Mouse (Mus musculus): Measurements from ENCODE around the gene Vmn1r17. TPM values are rescaled to one million over a fixed set of nuclear protein-coding genes. Genes with fewer than 3 reads are reported as not detected.
"Not testable (repeated sequence)": the region's sequence is repeated elsewhere in the genome, so short reads cannot be mapped to it uniquely, and the experiment has no call there.

The Vmn1r17 gene
- not detected in 2 replicates for polyA plus RNA-seq (2014; fragmentation: Nextera tagmentation; extraction: Ambion mirVana)

DNA sequence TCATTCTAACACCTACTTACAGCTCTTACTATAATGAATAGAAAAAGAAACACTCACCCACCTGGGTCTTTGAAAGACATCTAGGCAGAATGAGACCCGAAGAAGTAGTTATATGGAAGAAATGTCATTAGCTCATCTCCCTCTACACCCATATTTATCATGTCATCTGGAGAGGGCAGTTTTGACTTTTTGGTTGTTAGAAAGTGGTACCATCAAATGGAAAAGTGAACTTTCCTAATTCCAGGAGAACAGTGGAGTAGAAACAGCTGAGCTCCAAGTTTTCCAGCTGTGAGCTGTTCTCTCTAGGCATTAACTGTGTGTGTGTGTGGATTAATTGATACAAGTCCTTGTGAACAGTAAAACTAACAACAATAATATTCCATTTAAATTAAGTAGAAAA, at the start of gene Vmn1r17:
Gene Vmn1r17 (minus strand): TSS at position 101 of the 400 bp plus-strand sequence.
- WGBS, result 100% methylated on average over 1 of the region's 1 CpGs
- H3K4me1 ChIP-seq (ENCODE audit: control insufficient read depth, insufficient read depth, low read length), result no peaks in the 10 kb centered on the region
- no peak for ATAC-seq (ENCODE audit: low read depth)
- no peaks in the 10 kb centered on the region for H3K9me3 ChIP-seq (ENCODE audit: control insufficient read depth, low read length)
- no peaks in the 10 kb centered on the region for H3K36me3 ChIP-seq (ENCODE audit: control insufficient read depth, insufficient read depth, low read length)
- H3K9ac ChIP-seq (replicated peaks; ENCODE audit: low read depth, low read length), result no peak within 1 kb of the TSS
- H3K27ac ChIP-seq (ENCODE audit: low read depth, low read length), result no peak within 1 kb of the TSS
- no peak within 1 kb of the TSS for H3K4me3 ChIP-seq (ENCODE audit: low read depth, low read length)
- H3K4me2 ChIP-seq (ENCODE audit: low read depth, low read length), result no peak within 1 kb of the TSS
- H3K27me3 ChIP-seq (ENCODE audit: control insufficient read depth, insufficient read depth, low read length), result no peaks in the 10 kb centered on the region

DNA sequence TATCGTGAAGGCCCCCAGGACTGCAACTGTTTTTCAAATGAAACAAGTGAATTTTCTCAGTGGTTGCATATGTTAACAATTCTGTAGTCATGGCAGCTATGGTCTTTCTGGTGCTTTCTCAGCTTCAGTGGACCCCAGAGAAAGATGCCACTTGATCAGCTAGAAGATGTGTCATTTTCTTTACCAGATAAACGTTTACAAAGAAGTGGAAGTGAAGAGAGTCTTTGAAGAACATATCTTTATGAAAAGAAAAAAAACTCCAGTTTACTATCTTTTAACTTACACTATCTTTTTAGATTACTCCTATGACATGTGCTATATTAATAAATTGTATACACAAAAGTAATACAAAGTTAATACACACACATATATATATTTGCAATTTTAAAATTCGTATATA, 40.0 kb upstream of the Vmn1r17 start, which contains the start of gene Vmn1r19:
Gene Vmn1r19 (plus strand): TSS at position 301 of the 400 bp plus-strand sequence.
- not testable (repeated sequence) for H3K4me2 ChIP-seq (ENCODE audit: low read depth, low read length); H3K4me1 ChIP-seq (ENCODE audit: control insufficient read depth, insufficient read depth, low read length); H3K36me3 ChIP-seq (ENCODE audit: control insufficient read depth, insufficient read depth, low read length); H3K4me3 ChIP-seq (ENCODE audit: low read depth, low read length); H3K9ac ChIP-seq (replicated peaks; ENCODE audit: low read depth, low read length); H3K9me3 ChIP-seq (ENCODE audit: control insufficient read depth, low read length); H3K27ac ChIP-seq (ENCODE audit: low read depth, low read length); ATAC-seq (ENCODE audit: low read depth); H3K27me3 ChIP-seq (ENCODE audit: control insufficient read depth, insufficient read depth, low read length)
- 69% methylated on average over 3 of the region's 3 CpGs for WGBS

DNA sequence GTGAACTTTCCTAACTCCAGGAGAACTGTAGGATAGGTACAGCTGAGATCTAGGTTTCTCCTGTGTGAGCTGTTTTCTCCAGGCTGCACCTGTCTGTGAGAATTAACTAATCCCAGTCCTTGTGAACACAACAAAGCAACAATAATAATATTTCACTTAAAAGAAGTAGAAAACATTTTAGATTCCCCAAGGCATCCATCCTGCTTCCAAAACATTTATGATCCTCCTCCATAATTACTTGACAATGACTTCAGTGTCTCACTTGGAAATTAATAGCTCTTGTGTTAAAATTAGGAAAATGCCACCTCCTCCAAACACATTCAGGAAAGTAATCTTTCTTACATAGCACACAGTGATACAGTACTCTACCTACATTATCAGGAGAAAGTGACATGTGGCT, 32.2 kb upstream of the Vmn1r17 start, which contains the start of gene Vmn1r18:
Gene Vmn1r18 (minus strand): TSS at position 101 of the 400 bp plus-strand sequence.
- Histone ChIP-seq H3K4me1 (ENCODE audit: control insufficient read depth, insufficient read depth, low read length) (no peaks in the 10 kb centered on the region), H3K36me3 (ENCODE audit: control insufficient read depth, insufficient read depth, low read length) (no peaks in the 10 kb centered on the region), H3K27me3 (ENCODE audit: control insufficient read depth, insufficient read depth, low read length) (no peaks in the 10 kb centered on the region), H3K27ac (ENCODE audit: low read depth, low read length) (no peak within 1 kb of the TSS), H3K9ac (replicated peaks; ENCODE audit: low read depth, low read length) (no peak within 1 kb of the TSS), H3K9me3 (ENCODE audit: control insufficient read depth, low read length) (no peaks in the 10 kb centered on the region), H3K4me2 (ENCODE audit: low read depth, low read length) (no peak within 1 kb of the TSS), H3K4me3 (ENCODE audit: low read depth, low read length) (no peak within 1 kb of the TSS)
- ATAC-seq (ENCODE audit: low read depth), result no peak

DNA sequence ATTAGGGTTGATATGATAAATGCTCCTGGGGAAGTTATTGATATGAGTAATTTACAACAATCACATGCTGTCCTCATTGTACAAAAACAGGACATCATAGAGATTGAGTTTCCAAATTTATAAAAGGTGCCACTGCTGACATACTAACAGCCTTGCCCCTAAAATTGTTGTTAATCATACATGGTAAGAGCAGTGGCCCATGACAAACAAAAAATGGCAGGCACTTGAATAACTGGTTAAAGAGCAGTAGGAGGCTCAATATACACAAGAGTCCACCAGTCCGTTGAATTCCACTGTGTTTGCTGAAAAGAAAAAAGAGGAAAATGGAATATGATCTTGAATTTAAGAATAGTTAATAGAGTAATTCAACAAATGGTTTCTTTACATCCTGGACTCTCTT, 4.0 kb upstream of the Vmn1r17 start:
- no peaks in the 10 kb centered on the region for H3K36me3 ChIP-seq (ENCODE audit: control insufficient read depth, insufficient read depth, low read length)
- no peaks in the 10 kb centered on the region for H3K27me3 ChIP-seq (ENCODE audit: control insufficient read depth, insufficient read depth, low read length)
- no peak overlapping the region for H3K27ac ChIP-seq (ENCODE audit: low read depth, low read length)
- H3K9ac ChIP-seq (replicated peaks; ENCODE audit: low read depth, low read length), result no peak overlapping the region
- no peaks in the 10 kb centered on the region for H3K4me1 ChIP-seq (ENCODE audit: control insufficient read depth, insufficient read depth, low read length)
- WGBS, result 88% methylated on average over 1 of the region's 1 CpGs
- no peak overlapping the region for H3K4me2 ChIP-seq (ENCODE audit: low read depth, low read length)
- H3K4me3 ChIP-seq (ENCODE audit: low read depth, low read length), result no peak overlapping the region
- ATAC-seq (ENCODE audit: low read depth), result no peak
- H3K9me3 ChIP-seq (ENCODE audit: control insufficient read depth, low read length), result no peaks in the 10 kb centered on the region

DNA sequence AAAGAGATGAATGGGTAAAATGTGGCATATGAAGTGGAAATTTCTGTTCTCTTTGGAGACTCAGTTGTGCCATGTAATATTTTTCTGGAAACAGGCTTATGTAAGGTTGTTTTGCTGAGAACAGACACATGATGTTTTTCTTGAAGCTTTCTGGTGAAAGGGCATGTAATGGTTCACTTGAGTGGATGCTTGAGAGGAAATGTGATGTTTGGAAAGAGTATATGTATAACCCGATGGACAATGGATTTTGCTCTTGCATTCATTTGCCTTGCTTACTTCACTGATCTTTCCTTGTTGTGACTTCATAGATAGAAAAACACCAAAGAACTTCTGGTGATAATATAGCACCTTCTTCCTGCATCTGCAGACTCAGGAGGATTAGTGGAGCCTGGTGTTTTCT, 2.3 kb upstream of the Vmn1r17 start:
- not testable (repeated sequence) for H3K9ac ChIP-seq (replicated peaks; ENCODE audit: low read depth, low read length); H3K9me3 ChIP-seq (ENCODE audit: control insufficient read depth, low read length); H3K27me3 ChIP-seq (ENCODE audit: control insufficient read depth, insufficient read depth, low read length); H3K27ac ChIP-seq (ENCODE audit: low read depth, low read length); H3K36me3 ChIP-seq (ENCODE audit: control insufficient read depth, insufficient read depth, low read length); H3K4me2 ChIP-seq (ENCODE audit: low read depth, low read length); H3K4me3 ChIP-seq (ENCODE audit: low read depth, low read length); ATAC-seq (ENCODE audit: low read depth); H3K4me1 ChIP-seq (ENCODE audit: control insufficient read depth, insufficient read depth, low read length)
- 94% methylated on average over 1 of the region's 1 CpGs for WGBS

DNA sequence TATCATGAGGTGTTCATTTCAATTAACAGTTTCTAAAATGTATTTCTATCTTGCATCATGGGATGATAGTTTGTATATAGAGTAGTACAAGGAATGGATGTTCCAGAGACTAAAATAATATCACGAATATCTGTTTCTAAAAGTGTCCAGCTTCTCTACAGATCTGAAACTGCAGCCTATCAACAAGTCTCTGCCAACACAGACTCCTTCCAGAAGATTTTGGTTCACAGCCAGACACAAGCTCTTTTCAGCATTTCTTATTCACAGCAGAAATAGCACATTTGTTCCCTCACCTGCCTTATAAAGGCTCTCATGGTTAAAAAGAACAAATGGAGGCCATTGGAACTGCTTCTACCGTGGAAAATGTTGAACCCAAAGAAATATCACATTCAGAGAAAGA, 6.7 kb downstream of the Vmn1r17 start:
- H3K4me1 ChIP-seq (ENCODE audit: control insufficient read depth, insufficient read depth, low read length), result no peaks in the 10 kb centered on the region

DNA sequence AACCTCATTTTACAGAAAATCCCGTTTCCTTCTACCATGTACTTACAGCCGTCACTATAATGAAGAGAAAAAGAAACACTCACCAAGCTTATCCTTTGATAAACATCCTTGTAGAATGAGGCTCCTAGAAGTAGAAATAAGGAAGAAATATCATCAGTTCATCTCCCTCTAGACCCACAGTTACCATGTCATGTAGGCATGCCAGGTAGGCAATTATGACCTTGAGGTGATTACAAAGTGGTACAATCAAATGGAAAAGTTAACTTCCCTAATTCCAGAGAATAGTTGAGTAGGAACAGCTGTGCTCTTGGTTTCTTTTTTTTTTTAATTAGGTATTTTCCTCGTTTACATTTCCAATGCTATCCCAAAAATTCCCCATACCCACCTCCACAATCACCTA, 34.1 kb downstream of the Vmn1r17 start, which contains the start of gene Vmn1r16:
Gene Vmn1r16 (minus strand): TSS at position 101 of the 400 bp plus-strand sequence.
- Histone ChIP-seq H3K9ac (replicated peaks; ENCODE audit: low read depth, low read length) (no peak within 1 kb of the TSS), H3K4me3 (ENCODE audit: low read depth, low read length) (no peak within 1 kb of the TSS), H3K27ac (ENCODE audit: low read depth, low read length) (no peak within 1 kb of the TSS), H3K4me2 (ENCODE audit: low read depth, low read length) (no peak within 1 kb of the TSS), H3K27me3 (ENCODE audit: control insufficient read depth, insufficient read depth, low read length) (no peaks in the 10 kb centered on the region), H3K4me1 (ENCODE audit: control insufficient read depth, insufficient read depth, low read length) (no peaks in the 10 kb centered on the region), H3K36me3 (ENCODE audit: control insufficient read depth, insufficient read depth, low read length) (no peaks in the 10 kb centered on the region), H3K9me3 (ENCODE audit: control insufficient read depth, low read length) (no peaks in the 10 kb centered on the region)
- no peak for ATAC-seq (ENCODE audit: low read depth)
- whole genome bisulfite sequencing, result 80% methylated on average over 3 of the region's 3 CpGs

More for the DNA sequence above, 6.7 kb downstream of the Vmn1r17 start:
- 83% methylated on average over 2 of the region's 2 CpGs for WGBS
- no peak overlapping the region for H3K27ac ChIP-seq (ENCODE audit: low read depth, low read length)
- H3K9me3 ChIP-seq (ENCODE audit: control insufficient read depth, low read length), result no peaks in the 10 kb centered on the region
- no peak overlapping the region for H3K4me2 ChIP-seq (ENCODE audit: low read depth, low read length)
- no peaks in the 10 kb centered on the region for H3K36me3 ChIP-seq (ENCODE audit: control insufficient read depth, insufficient read depth, low read length)
- no peak overlapping the region for H3K4me3 ChIP-seq (ENCODE audit: low read depth, low read length)
- no peak for ATAC-seq (ENCODE audit: low read depth)
- no peaks in the 10 kb centered on the region for H3K27me3 ChIP-seq (ENCODE audit: control insufficient read depth, insufficient read depth, low read length)
- H3K9ac ChIP-seq (replicated peaks; ENCODE audit: low read depth, low read length), result no peak overlapping the region

DNA sequence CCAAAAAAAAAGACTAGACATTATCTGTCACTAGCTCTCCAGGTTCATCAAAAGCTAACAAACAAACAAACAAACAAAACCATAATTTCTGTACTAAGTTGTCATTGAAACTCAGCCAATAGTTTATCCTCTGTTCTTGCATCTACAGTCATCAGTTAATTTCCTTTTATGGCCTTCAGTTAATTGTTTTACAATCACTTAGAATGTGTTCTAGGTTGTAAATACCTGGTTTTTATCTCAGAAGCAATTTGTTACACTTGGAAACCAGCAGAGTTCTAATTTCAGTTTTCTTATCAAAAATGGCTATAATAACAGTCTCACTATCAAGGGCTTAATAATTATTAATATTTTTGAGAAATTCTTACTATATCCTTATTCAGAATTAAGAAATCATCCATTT, 37.4 kb downstream of the Vmn1r17 start:
- Histone ChIP-seq H3K27ac (ENCODE audit: low read depth, low read length) (no peak overlapping the region), H3K4me3 (ENCODE audit: low read depth, low read length) (no peak overlapping the region), H3K36me3 (ENCODE audit: control insufficient read depth, insufficient read depth, low read length) (no peaks in the 10 kb centered on the region), H3K27me3 (ENCODE audit: control insufficient read depth, insufficient read depth, low read length) (no peaks in the 10 kb centered on the region), H3K9me3 (ENCODE audit: control insufficient read depth, low read length) (no peaks in the 10 kb centered on the region), H3K4me1 (ENCODE audit: control insufficient read depth, insufficient read depth, low read length) (no peaks in the 10 kb centered on the region), H3K4me2 (ENCODE audit: low read depth, low read length) (no peak overlapping the region), H3K9ac (replicated peaks; ENCODE audit: low read depth, low read length) (no peak overlapping the region)
- no peak for ATAC-seq (ENCODE audit: low read depth)

Measured in neural tube, embryonic 14.5 days (tissue).